Mouse (Mus musculus): ENCODE data around the gene Tdrd3. TPM values are rescaled to one million over a fixed set of nuclear protein-coding genes. Genes with fewer than 3 reads are reported as not detected.

The Tdrd3 gene
- polyA plus RNA-seq, 1 experiment from 2014 or later = 48.0 TPM

DNA sequence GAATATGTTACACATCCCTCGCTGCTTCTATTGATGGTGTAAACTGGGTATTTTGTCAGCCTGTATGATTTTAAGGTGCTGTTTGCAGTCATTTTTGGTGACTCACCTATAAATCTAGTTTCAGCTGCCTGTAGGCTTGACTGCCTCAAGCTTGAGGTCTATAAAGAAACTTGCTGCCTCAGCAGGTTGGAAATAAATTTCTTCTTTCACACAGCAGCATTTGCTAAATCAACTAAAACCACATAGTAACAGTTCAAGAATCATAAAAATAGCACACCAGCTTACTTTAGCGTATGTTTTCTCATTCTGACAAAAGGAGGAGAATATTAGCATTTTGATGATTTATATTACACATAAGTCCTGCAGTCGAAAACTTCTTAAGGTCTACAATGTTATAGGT is 6.0 kb downstream of the Tdrd3 start:
- Histone ChIP-seq H3K36me3 (replicated peaks) (no peaks in the 10 kb centered on the region), H3K4me2 (no peak overlapping the region), H3K4me3 (no peak overlapping the region), H3K9ac (no peak overlapping the region), H3K4me1 (peaks cover 16% of the 10 kb centered on the region), H3K27ac (no peak overlapping the region), H3K9me3 (no peaks in the 10 kb centered on the region), H3K27me3 (replicated peaks) (no peaks in the 10 kb centered on the region)
- no peak for ATAC-seq (replicated peaks)
- WGBS = 90% methylated on average over 3 of the region's 3 CpGs

DNA sequence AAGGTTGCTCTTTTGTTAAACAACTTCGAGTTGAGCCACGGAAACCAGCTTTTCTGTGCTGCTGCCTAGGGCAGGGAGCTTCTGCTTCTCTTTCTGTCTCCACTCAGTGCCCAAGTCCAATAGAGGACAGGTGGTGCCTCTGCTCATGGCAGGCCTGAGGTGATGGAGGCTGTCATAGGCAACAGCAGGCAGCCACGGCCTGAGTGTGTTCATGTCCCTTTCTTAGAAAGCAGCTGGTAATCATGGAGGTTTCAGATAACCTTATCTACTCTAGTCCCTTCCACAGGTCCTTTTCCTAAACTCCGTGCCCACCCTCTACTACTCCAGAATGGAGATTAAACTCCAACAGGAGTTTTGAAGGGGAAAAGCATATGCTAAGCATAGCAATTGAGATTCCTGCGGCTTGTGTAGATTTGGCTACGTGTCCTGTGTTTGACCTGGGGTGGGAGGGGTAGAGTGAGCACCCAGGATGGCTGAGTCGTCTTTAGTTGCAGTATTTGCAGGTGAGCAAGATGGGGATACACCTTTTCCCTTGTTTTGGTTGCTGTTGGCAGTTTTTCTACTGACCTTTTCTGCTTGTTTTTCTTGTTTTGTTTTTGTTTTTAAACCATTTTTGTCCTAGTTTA is 10.0 kb downstream of the Tdrd3 start:
- Histone ChIP-seq H3K36me3 (replicated peaks) (no peaks in the 10 kb centered on the region), H3K4me3 (no peak overlapping the region), H3K9me3 (no peaks in the 10 kb centered on the region), H3K27ac (no peak overlapping the region), H3K4me2 (no peak overlapping the region), H3K27me3 (replicated peaks) (no peaks in the 10 kb centered on the region), H3K4me1 (no peaks in the 10 kb centered on the region), H3K9ac (no peak overlapping the region)
- no peak for ATAC-seq (replicated peaks)
- 78% methylated on average over 7 of the region's 7 CpGs for WGBS

DNA sequence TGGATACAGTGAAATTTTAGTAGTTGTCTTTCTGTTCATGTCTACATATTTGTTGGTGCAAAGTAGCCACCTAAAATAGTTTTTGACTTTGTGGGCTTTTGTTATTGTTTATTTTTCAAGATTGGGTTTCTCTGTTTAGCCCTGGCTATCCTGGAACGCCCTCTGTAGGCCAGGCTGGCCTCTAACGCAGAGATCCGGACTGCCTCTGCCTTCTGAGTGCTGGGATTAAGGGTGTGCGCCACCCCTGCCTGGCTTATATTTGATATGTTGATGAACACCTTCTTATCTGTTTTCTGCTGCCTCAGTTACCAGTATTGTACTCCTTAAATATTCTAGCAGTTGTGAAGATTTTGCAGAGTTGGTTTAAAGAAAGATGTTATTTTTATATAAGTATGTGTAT is 10.6 kb downstream of the Tdrd3 start:
- no peak overlapping the region for H3K9ac ChIP-seq
- no peaks in the 10 kb centered on the region for H3K9me3 ChIP-seq
- no peaks in the 10 kb centered on the region for H3K4me1 ChIP-seq
- no peak overlapping the region for H3K27ac ChIP-seq
- no peak overlapping the region for H3K4me3 ChIP-seq
- H3K27me3 ChIP-seq (replicated peaks) = no peaks in the 10 kb centered on the region
- H3K36me3 ChIP-seq (replicated peaks) = no peaks in the 10 kb centered on the region
- ATAC-seq (replicated peaks) = no peak
- H3K4me2 ChIP-seq = no peak overlapping the region
- 92% methylated on average over 4 of the region's 4 CpGs for WGBS

DNA sequence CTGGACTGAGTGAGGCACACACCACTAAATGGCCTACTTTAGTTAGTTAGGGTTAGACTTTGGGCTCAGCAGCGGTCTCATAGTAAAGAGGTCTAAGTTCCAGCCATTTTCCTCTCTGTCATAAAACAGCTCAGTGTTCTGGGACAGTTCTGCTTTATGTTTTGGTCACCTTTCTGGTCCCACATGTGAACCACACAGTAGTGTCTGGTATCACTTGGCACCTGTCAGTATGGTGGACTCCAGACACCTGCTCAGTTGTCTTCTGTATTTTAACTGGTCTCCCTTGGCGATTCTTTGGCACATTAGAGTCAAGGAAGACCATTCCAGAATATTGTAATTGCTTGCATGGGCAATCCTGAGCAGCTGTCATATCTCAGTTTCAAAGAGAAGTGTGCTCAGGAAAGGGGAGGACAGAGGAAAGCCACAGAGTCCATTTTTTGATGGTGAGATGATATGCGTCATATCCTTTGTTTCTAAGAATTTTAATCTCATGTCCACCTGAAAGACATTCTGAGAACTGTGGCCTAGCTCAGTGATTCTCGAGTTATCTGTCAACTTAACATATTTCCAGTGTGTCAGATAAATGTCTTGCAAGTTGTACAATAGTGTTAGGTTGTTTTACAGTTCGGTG is 11.3 kb downstream of the Tdrd3 start:
- Histone ChIP-seq H3K27ac (no peak overlapping the region), H3K36me3 (replicated peaks) (no peaks in the 10 kb centered on the region), H3K9me3 (no peaks in the 10 kb centered on the region), H3K4me1 (no peaks in the 10 kb centered on the region), H3K4me3 (no peak overlapping the region), H3K4me2 (no peak overlapping the region), H3K27me3 (replicated peaks) (no peaks in the 10 kb centered on the region), H3K9ac (no peak overlapping the region)
- ATAC-seq (replicated peaks) = no peak
- 88% methylated on average over 5 of the region's 5 CpGs for WGBS

DNA sequence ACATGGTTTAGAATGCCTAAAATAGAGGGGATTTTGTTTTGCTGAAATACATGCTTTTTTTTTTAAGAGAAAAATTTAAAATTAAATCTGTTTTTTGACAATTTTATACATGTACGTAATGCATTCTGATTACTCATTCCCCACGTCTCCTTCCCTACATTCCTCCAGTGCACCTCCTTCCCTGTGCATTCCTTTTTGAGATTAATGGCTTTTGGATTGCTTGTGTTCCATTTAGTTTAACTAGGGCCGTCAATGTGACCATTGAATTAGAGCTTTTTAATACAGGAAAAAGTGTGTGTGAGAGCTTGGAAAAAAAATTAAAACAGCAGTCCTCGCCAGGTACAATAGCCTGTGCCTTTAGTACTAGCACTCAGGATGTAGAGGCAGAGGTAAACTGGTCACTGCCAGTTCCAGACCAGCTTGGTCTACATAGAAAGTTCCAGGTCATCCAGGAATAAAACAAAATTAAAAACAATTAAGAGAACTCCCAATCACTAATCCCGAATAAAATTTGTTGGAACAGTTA is 17.0 kb downstream of the Tdrd3 start:
- 82% methylated on average over 5 of the region's 5 CpGs for WGBS
- H3K4me2 ChIP-seq = no peak overlapping the region
- no peaks in the 10 kb centered on the region for H3K9me3 ChIP-seq
- no peak overlapping the region for H3K9ac ChIP-seq
- no peaks in the 10 kb centered on the region for H3K36me3 ChIP-seq (replicated peaks)
- no peak overlapping the region for H3K27ac ChIP-seq
- no peaks in the 10 kb centered on the region for H3K27me3 ChIP-seq (replicated peaks)
- no peak overlapping the region for H3K4me3 ChIP-seq
- no peaks in the 10 kb centered on the region for H3K4me1 ChIP-seq
- ATAC-seq (replicated peaks) = no peak

DNA sequence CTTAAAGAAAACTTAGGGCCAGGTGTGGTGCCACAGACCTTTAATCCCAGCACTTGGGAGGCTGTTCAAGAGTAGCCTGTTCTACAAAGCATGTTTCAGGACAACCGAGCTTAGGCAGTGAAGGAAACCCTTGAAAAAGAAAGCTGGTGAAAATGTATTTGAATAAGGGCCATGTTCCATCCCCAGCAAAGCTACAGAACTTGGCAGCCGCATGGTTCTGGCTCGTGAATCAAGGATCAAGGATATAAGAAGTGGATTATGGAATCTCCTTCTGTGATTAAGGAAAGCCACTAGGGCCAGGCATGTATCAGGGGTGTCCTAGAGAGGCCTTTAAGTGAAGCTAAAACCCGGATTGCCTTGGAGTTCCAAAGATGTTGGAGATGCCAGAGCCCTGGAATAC is 18.9 kb downstream of the Tdrd3 start:
- Histone ChIP-seq H3K27me3 (replicated peaks) (no peaks in the 10 kb centered on the region), H3K4me3 (no peak overlapping the region), H3K4me2 (no peak overlapping the region), H3K36me3 (replicated peaks) (no peaks in the 10 kb centered on the region), H3K27ac (no peak overlapping the region), H3K4me1 (peaks cover 5% of the 10 kb centered on the region), H3K9me3 (no peaks in the 10 kb centered on the region), H3K9ac (no peak overlapping the region)
- no peak for ATAC-seq (replicated peaks)
- 91% methylated on average over 4 of the region's 4 CpGs for WGBS

DNA sequence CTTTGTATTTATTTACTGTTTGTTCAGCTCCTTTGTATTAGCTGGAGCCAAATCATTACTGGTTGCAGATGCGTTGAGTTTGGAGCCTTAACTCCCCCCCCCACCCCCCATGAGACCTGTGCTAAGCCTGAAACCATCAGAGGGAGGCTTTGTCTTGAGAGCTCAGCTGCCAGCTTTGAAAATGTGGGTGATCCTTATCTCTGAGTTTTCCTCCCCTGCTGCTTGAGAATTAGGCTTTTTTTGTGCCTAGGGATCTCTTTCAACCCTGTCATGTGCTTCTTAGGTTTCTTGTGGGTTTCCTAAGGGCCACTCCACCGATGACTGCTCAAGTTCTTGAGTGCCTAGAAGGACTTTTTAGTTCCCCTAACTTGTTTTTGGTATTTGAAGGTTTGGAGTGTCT is 23.3 kb downstream of the Tdrd3 start:
- no peak overlapping the region for H3K4me3 ChIP-seq
- H3K4me2 ChIP-seq = no peak overlapping the region
- no peaks in the 10 kb centered on the region for H3K36me3 ChIP-seq (replicated peaks)
- no peaks in the 10 kb centered on the region for H3K27me3 ChIP-seq (replicated peaks)
- no peaks in the 10 kb centered on the region for H3K9me3 ChIP-seq
- 3% methylated on average over 2 of the region's 2 CpGs for WGBS
- ATAC-seq (replicated peaks) = no peak
- H3K27ac ChIP-seq = no peak overlapping the region
- H3K4me1 ChIP-seq = peaks cover 5% of the 10 kb centered on the region
- no peak overlapping the region for H3K9ac ChIP-seq

DNA sequence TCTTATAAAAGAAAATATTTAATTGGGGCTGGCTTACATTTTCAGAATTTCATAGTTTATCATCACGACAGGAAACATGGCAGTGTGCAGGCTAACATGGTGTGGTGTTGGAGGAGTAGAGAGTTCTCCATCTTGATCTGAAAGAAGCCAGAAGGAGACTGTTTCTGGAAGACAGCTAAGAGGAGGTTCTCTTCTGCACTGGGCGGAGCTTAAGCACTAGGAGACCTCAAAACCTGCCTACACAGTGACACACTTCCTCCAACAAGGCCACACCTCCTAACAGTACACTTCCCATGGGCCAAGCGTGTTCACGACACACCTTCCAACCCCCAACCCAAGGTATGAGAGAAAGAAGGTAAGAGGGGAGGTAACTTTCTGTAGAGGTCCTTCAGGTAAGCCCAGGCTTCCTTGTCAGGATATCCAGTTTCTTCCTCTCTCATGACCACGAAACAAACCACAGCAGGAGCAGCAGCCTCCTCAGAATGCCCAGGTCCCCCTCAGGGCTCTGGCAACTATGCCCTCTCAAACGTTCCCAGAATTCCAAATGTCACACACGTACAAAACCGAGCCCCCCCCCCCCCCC is 30.0 kb downstream of the Tdrd3 start:
- no peak for ATAC-seq (replicated peaks)

DNA sequence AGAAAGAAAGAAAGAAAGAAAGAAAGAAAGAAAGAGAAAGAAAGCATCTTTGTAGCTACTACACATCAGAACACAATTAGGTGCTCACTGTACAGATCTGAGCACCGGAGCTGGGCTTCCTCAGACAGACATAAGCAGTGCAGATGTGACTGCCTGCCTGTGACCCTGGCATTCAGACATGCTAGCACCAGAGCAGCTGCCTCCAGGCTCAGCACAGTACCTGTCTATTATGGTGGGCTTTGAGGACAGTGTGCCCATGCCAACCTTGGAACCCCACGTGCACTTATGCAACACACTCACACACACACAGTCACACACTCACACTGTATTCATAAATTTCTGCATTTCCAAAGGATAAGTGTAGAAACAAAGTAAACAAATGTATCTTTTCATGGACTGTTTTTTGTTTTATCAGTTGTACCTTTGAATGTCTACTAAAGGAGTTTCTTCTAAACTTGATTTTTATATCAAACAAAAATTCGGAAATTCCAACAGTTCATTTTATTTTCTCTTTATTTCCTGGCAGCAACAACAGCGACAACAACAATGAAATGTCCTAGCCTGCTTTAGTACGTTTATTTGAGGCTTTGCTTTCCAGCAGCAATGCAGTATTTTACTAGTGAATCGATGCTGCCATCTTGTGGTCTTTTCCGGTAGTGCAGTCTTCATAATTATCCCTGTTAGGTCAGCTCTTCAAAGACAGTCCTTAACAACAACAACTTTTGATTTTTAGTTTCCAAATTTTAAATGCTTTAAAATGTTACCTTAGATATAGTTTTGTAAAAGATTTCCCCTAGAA is 35.4 kb downstream of the Tdrd3 start:
- ATAC-seq (replicated peaks) = peak; percentile 89

More for the DNA sequence above, 30.0 kb downstream of the Tdrd3 start:
- H3K27ac ChIP-seq = no peak overlapping the region
- no peak overlapping the region for H3K4me2 ChIP-seq
- no peaks in the 10 kb centered on the region for H3K27me3 ChIP-seq (replicated peaks)
- H3K36me3 ChIP-seq (replicated peaks) = no peaks in the 10 kb centered on the region
- no peak overlapping the region for H3K4me3 ChIP-seq
- no peaks in the 10 kb centered on the region for H3K9me3 ChIP-seq
- no peak overlapping the region for H3K9ac ChIP-seq
- H3K4me1 ChIP-seq = peaks cover under 1% of the 10 kb centered on the region; the same call in 1 of the 2 replicates
- WGBS = 88% methylated on average over 8 of the region's 8 CpGs

DNA sequence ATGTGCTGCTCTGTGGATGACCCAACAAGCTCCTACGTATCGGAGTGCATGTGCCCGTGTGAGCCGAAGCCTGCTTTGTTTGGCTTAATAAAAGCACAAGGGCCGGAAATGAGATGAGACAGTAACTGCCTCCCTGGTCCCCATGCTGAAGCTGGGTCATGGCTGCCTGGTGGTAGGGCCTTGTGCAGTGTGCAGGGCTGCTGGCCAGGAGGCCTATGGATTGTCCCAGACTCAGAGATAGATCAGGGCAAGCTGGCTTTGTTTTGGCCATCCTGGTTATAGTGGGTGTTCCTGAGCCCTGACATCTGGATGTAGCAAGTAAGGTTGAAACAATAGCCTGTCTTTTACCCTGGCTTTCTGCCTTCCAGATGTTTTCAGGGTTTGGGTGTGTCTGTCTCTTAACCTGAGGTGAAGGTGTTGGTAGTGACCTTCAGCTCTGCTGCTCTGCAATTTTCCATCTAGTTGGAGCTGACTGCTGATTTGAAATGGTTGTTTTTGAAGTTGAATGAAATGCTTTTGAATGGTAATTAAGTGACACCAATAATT is 39.3 kb downstream of the Tdrd3 start:
- H3K27ac ChIP-seq = no peak overlapping the region
- ATAC-seq (replicated peaks) = no peak
- H3K4me3 ChIP-seq = no peak overlapping the region
- H3K36me3 ChIP-seq (replicated peaks) = no peaks in the 10 kb centered on the region
- H3K4me1 ChIP-seq = peaks cover 13% of the 10 kb centered on the region
- WGBS = 66% methylated on average over 5 of the region's 5 CpGs
- H3K27me3 ChIP-seq (replicated peaks) = no peaks in the 10 kb centered on the region
- no peak overlapping the region for H3K4me2 ChIP-seq
- no peaks in the 10 kb centered on the region for H3K9me3 ChIP-seq
- H3K9ac ChIP-seq = no peak overlapping the region

More for the DNA sequence above, 35.4 kb downstream of the Tdrd3 start:
- Histone ChIP-seq H3K4me3 (no peak overlapping the region), H3K4me1 (peaks cover 13% of the 10 kb centered on the region), H3K36me3 (replicated peaks) (no peaks in the 10 kb centered on the region), H3K9me3 (no peaks in the 10 kb centered on the region), H3K27ac (peak overlapping the region; percentile 74), H3K27me3 (replicated peaks) (no peaks in the 10 kb centered on the region), H3K4me2 (peak overlapping the region; percentile 26), H3K9ac (no peak overlapping the region)
- 7% methylated on average over 7 of the region's 7 CpGs for WGBS

DNA sequence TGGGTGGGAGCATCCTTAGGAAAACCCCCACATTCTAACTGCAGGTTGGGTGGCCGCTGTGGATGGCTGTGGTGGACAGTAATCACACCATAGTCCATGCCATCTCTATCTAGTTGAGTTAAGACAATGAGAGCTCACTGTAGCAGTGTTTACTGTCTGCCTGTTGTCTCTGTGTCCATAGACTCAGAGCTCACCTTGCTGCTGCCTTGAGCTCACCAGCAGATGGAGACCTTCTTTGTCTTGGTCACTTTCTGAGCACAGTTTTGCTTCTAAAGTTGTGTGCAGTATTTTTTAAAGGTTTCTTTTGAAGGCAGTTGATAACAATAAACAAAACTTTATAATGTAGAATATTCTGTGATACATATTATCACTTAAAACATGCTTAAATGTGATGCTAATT is 43.3 kb downstream of the Tdrd3 start:
- no peak for ATAC-seq (replicated peaks)
- peaks cover 12% of the 10 kb centered on the region; the same call in 1 of the 2 replicates for H3K4me1 ChIP-seq
- no peak overlapping the region for H3K4me2 ChIP-seq
- H3K36me3 ChIP-seq (replicated peaks) = no peaks in the 10 kb centered on the region
- H3K9ac ChIP-seq = no peak overlapping the region
- no peaks in the 10 kb centered on the region for H3K27me3 ChIP-seq (replicated peaks)
- H3K9me3 ChIP-seq = no peaks in the 10 kb centered on the region
- H3K27ac ChIP-seq = no peak overlapping the region
- WGBS = 97% methylated on average over 1 of the region's 1 CpGs
- H3K4me3 ChIP-seq = no peak overlapping the region

DNA sequence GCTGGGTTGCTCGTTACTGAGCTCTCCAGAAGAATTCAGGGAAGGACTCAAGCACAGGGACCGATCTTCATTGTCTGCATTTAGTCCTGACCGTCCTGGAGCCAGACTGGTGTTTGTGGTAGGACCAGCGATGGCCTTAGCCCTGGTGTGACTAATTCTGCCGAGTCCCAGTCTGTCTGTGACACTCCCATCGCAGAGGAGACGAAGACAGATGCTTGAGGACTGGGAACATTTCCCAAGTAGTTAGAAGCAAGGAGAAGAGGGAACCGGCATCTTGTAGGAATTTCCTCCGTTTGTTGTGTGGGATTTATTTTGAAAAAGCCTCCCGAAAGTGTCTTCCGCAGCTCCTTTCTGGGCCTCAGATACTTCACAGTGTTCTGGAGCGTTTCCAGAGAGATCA is 45.1 kb downstream of the Tdrd3 start:
- H3K4me1 ChIP-seq = 0 out of 2 replicates have a peak, but pooled peaks cover 3% of the 10 kb centered on the region
- ATAC-seq (replicated peaks) = no peak
- WGBS = 82% methylated on average over 12 of the region's 12 CpGs
- H3K27ac ChIP-seq = no peak overlapping the region
- no peak overlapping the region for H3K9ac ChIP-seq
- H3K36me3 ChIP-seq (replicated peaks) = no peaks in the 10 kb centered on the region
- no peaks in the 10 kb centered on the region for H3K9me3 ChIP-seq
- no peak overlapping the region for H3K4me3 ChIP-seq
- no peaks in the 10 kb centered on the region for H3K27me3 ChIP-seq (replicated peaks)
- H3K4me2 ChIP-seq = no peak overlapping the region

Data from midbrain, embryonic 15.5 days (tissue).